Mouse (Mus musculus): Measurements from ENCODE around the gene Extl1. TPM values are rescaled to one million over a fixed set of nuclear protein-coding genes. Genes with fewer than 3 reads are reported as not detected.
"Not testable (repeated sequence)": the region's sequence is repeated elsewhere in the genome, so short reads cannot be mapped to it uniquely, and the experiment has no call there.

Gene Extl1
- total RNA-seq (2014; fragmentation: Nextera tagmentation), result not detected in 2 replicates
- 0.05 TPM in 1 of 2 replicates, not detected in the other for total RNA-seq (2017)
- polyA plus RNA-seq (2012), result not detected in 2 replicates

GRCm38 (mm10) chr4:134383750-134384149, at the start of gene Extl1:
Extl1 (minus strand) TSS chr4:134383850.
- peaks cover 14% of the 10 kb centered on the region; the same call in 1 of the 2 replicates for H3K27me3 ChIP-seq (ENCODE audit: insufficient read depth, low read length)
- H3K4me1 ChIP-seq (ENCODE audit: insufficient read depth, low read depth, low read length); H3K4me3 ChIP-seq (ENCODE audit: low read depth, low read length); DNase-seq (ENCODE audit: low spot score); H3K9me3 ChIP-seq (replicated peaks); ATAC-seq (ENCODE audit: extremely low read depth, insufficient number of reproducible peaks, low FRiP score, poor library complexity, severe bottlenecking); H3K36me3 ChIP-seq (replicated peaks): not testable (repeated sequence)

GRCm38 (mm10) chr4:134432686-134433360, 49.2 kb upstream of the Extl1 start:
- no peak for ATAC-seq (ENCODE audit: extremely low read depth, insufficient number of reproducible peaks, low FRiP score, poor library complexity, severe bottlenecking)
- Histone ChIP-seq H3K4me3 (ENCODE audit: low read depth, low read length) (no peak overlapping the region), H3K4me1 (ENCODE audit: insufficient read depth, low read depth, low read length) (peaks cover 7% of the 10 kb centered on the region), H3K27me3 (ENCODE audit: insufficient read depth, low read length) (peaks cover 67% of the 10 kb centered on the region), H3K36me3 (replicated peaks) (no peaks in the 10 kb centered on the region), H3K9me3 (replicated peaks) (no peaks in the 10 kb centered on the region)
- TF ChIP-seq GATA1 (IDR thresholded peaks at IDR 0.05; ENCODE audit: borderline replicate concordance, low read length), result no peak
- no peak for TF ChIP-seq TAL1 (conservative IDR thresholded peaks at IDR 0.05; ENCODE audit: low read depth, low read length)
- TF ChIP-seq POLR2AphosphoS5 (IDR thresholded peaks at IDR 0.05; ENCODE audit: insufficient replicate concordance, low read depth, low read length), result no peak
- no peak for TF ChIP-seq GATA2 (IDR thresholded peaks at IDR 0.05; ENCODE audit: borderline replicate concordance, low read depth, low read length)
- no peak for TF ChIP-seq CTCF (IDR thresholded peaks at IDR 0.05; ENCODE audit: low read depth, low read length)
- DNase-seq (ENCODE audit: low spot score), result no peak

GRCm38 (mm10) chr4:134430381-134431004, 46.8 kb upstream of the Extl1 start:
- H3K36me3 ChIP-seq (replicated peaks), result peaks cover 13% of the 10 kb centered on the region
- H3K4me1 ChIP-seq (ENCODE audit: insufficient read depth, low read depth, low read length), result peaks cover 7% of the 10 kb centered on the region
- TF ChIP-seq GATA2 (IDR thresholded peaks at IDR 0.05; ENCODE audit: borderline replicate concordance, low read depth, low read length) (no peak), CTCF (IDR thresholded peaks at IDR 0.05; ENCODE audit: low read depth, low read length) (no peak)
- DNase-seq (ENCODE audit: low spot score), result no peak
- ATAC-seq (ENCODE audit: extremely low read depth, insufficient number of reproducible peaks, low FRiP score, poor library complexity, severe bottlenecking), result no peak
- H3K4me3 ChIP-seq (ENCODE audit: low read depth, low read length), result no peak overlapping the region
- peaks cover 55% of the 10 kb centered on the region for H3K27me3 ChIP-seq (ENCODE audit: insufficient read depth, low read length)
- H3K9me3 ChIP-seq (replicated peaks), result no peaks in the 10 kb centered on the region

GRCm38 (mm10) chr4:134425088-134425487, 41.4 kb upstream of the Extl1 start:
- Histone ChIP-seq H3K9me3 (replicated peaks) (no peaks in the 10 kb centered on the region), H3K4me1 (ENCODE audit: insufficient read depth, low read depth, low read length) (no peaks in the 10 kb centered on the region), H3K4me3 (ENCODE audit: low read depth, low read length) (no peak overlapping the region), H3K27me3 (ENCODE audit: insufficient read depth, low read length) (peaks cover 29% of the 10 kb centered on the region), H3K36me3 (replicated peaks) (peaks cover 54% of the 10 kb centered on the region)
- ATAC-seq (ENCODE audit: extremely low read depth, insufficient number of reproducible peaks, low FRiP score, poor library complexity, severe bottlenecking) (no peak), DNase-seq (ENCODE audit: low spot score) (no peak)
- no peak for TF ChIP-seq POLR2AphosphoS5 (IDR thresholded peaks at IDR 0.05; ENCODE audit: insufficient replicate concordance, low read depth, low read length)
- no peak for TF ChIP-seq GATA1 (IDR thresholded peaks at IDR 0.05; ENCODE audit: borderline replicate concordance, low read length)
- no peak for TF ChIP-seq TAL1 (conservative IDR thresholded peaks at IDR 0.05; ENCODE audit: low read depth, low read length)
- no peak for TF ChIP-seq GATA2 (IDR thresholded peaks at IDR 0.05; ENCODE audit: borderline replicate concordance, low read depth, low read length)
- TF ChIP-seq CTCF (IDR thresholded peaks at IDR 0.05; ENCODE audit: low read depth, low read length), result no peak

- no peak for TF ChIP-seq GATA2 (IDR thresholded peaks at IDR 0.05; ENCODE audit: borderline replicate concordance, low read depth, low read length)
- TF ChIP-seq POLR2AphosphoS5 (IDR thresholded peaks at IDR 0.05; ENCODE audit: insufficient replicate concordance, low read depth, low read length), result no peak
- TF ChIP-seq GATA1 (IDR thresholded peaks at IDR 0.05; ENCODE audit: borderline replicate concordance, low read length), result no peak
- TF ChIP-seq CTCF (IDR thresholded peaks at IDR 0.05; ENCODE audit: low read depth, low read length), result no peak
- TF ChIP-seq TAL1 (conservative IDR thresholded peaks at IDR 0.05; ENCODE audit: low read depth, low read length), result no peak
- Histone ChIP-seq H3K9me3 (replicated peaks) (no peaks in the 10 kb centered on the region), H3K27me3 (ENCODE audit: insufficient read depth, low read length) (peaks cover 24% of the 10 kb centered on the region; the same call in 1 of the 2 replicates), H3K36me3 (replicated peaks) (peaks cover 64% of the 10 kb centered on the region), H3K4me3 (ENCODE audit: low read depth, low read length) (no peak overlapping the region), H3K4me1 (ENCODE audit: insufficient read depth, low read depth, low read length) (no peaks in the 10 kb centered on the region)
- DNase-seq (ENCODE audit: low spot score) (no peak), ATAC-seq (ENCODE audit: extremely low read depth, insufficient number of reproducible peaks, low FRiP score, poor library complexity, severe bottlenecking) (no peak)
These were observed 40.3 kb upstream of the Extl1 start for GRCm38 (mm10) chr4:134423949-134424348.

GRCm38 (mm10) chr4:134421971-134422370, 38.3 kb upstream of the Extl1 start:
- Histone ChIP-seq H3K4me3 (ENCODE audit: low read depth, low read length) (no peak overlapping the region), H3K36me3 (replicated peaks) (peaks cover 75% of the 10 kb centered on the region), H3K9me3 (replicated peaks) (no peaks in the 10 kb centered on the region), H3K4me1 (ENCODE audit: insufficient read depth, low read depth, low read length) (no peaks in the 10 kb centered on the region), H3K27me3 (ENCODE audit: insufficient read depth, low read length) (peaks cover 25% of the 10 kb centered on the region; the same call in 1 of the 2 replicates)
- ATAC-seq (ENCODE audit: extremely low read depth, insufficient number of reproducible peaks, low FRiP score, poor library complexity, severe bottlenecking) (no peak), DNase-seq (ENCODE audit: low spot score) (no peak)
- TF ChIP-seq GATA2 (IDR thresholded peaks at IDR 0.05; ENCODE audit: borderline replicate concordance, low read depth, low read length) (no peak), CTCF (IDR thresholded peaks at IDR 0.05; ENCODE audit: low read depth, low read length) (no peak), POLR2AphosphoS5 (IDR thresholded peaks at IDR 0.05; ENCODE audit: insufficient replicate concordance, low read depth, low read length) (no peak), TAL1 (conservative IDR thresholded peaks at IDR 0.05; ENCODE audit: low read depth, low read length) (no peak), GATA1 (IDR thresholded peaks at IDR 0.05; ENCODE audit: borderline replicate concordance, low read length) (no peak)
